Mouse (Mus musculus): ENCODE results near the gene Zfp867. TPM values are rescaled to one million over a fixed set of nuclear protein-coding genes. Genes with fewer than 3 reads are reported as not detected.

Zfp867 gene
- polyA plus RNA-seq, 1 experiment: 2.9 TPM

DNA sequence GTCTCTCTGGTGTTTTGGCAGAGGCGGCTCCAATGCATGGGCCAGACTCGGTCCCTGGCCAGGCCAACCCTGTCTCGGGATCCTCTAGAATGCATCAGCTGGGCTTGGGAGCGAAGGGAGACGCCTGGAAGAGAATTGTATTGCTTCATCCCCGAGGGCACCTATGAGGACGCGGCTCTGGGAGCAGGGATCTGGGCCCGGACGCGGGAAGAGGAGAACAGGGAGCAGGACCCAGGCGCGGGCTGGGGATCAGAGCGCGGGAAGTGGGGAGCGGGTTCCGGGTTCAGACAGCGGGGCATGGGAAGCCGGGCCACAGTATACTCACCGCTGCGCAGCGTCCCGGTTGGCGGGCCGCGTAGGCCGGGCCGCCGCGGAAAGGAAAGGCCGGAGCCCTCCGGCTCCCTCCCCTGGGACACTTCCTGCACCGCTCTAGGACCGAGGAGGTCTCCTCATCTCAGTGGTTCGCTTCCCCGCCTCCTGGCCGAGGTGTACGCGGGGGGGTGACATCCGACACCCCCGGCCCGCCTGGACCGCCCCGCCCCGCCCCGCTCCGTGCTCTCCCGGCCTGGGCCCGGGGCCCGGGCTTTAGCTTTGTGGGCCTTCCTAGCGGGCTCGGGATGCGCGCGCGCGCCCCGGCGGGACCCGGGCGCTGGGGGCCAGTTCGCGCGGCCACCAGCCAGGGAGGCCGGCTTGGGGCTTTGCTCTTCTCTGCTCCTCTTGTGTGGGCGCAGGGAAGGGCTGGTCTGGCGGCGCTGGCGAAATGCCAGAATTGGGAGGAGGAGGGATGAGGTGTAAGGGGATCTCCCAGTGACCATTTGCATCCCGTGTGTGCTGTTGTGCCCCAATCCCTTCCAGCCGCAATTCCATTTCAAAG is 33.8 kb upstream of the Zfp867 start:
- H3K27ac ChIP-seq (ENCODE audit: insufficient read depth, low read length): peak overlapping the region; percentile 1; the same call in 1 of the 2 replicates
- H3K4me3 ChIP-seq (ENCODE audit: insufficient read depth, low read length): peak overlapping the region; percentile 80
- TF ChIP-seq POLR2A (IDR thresholded peaks at IDR 0.05; ENCODE audit: extremely low read depth, insufficient read depth, low read length): 0 out of 2 replicates have a peak, but pooled peaks have one; percentile 18
- no peak for TF ChIP-seq CTCF (IDR thresholded peaks at IDR 0.05; ENCODE audit: extremely low read depth, insufficient read depth, low read length)
- H3K4me1 ChIP-seq (ENCODE audit: control insufficient read depth, insufficient read depth, low read length): 0 out of 2 replicates have a peak, but pooled peaks cover 2% of the 10 kb centered on the region

DNA sequence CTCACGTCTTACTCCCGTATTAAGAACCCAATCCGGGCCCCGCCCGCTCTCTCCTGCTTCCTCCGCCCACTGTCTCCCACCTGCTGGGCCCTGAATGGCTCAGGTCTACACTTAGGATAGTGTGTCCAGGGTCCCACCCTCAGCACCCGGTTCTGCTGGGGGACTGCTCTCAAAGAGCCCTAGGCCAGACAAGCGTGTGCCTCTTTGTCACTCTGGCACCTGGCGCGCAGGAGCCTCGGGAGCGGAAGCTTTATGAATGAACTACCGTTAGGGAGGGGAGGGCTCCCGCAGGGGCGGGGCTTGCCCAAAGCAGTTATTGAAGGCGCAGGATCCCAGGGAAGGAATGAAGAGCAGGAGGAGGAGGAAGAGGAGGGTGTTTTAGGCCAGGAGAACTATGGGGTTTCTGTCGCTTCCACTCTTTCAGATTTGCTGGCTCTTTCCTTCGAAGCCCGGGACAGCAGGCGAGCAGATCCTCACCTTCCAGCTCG is 33.1 kb upstream of the Zfp867 start:
- H3K4me1 ChIP-seq (ENCODE audit: control insufficient read depth, insufficient read depth, low read length): 0 out of 2 replicates have a peak, but pooled peaks cover 2% of the 10 kb centered on the region
- H3K4me3 ChIP-seq (ENCODE audit: insufficient read depth, low read length): peak overlapping the region; percentile 80
- TF ChIP-seq POLR2A (IDR thresholded peaks at IDR 0.05; ENCODE audit: extremely low read depth, insufficient read depth, low read length) (peak; percentile 62), CTCF (IDR thresholded peaks at IDR 0.05; ENCODE audit: extremely low read depth, insufficient read depth, low read length) (no peak)
- H3K27ac ChIP-seq (ENCODE audit: insufficient read depth, low read length): no peak overlapping the region

DNA sequence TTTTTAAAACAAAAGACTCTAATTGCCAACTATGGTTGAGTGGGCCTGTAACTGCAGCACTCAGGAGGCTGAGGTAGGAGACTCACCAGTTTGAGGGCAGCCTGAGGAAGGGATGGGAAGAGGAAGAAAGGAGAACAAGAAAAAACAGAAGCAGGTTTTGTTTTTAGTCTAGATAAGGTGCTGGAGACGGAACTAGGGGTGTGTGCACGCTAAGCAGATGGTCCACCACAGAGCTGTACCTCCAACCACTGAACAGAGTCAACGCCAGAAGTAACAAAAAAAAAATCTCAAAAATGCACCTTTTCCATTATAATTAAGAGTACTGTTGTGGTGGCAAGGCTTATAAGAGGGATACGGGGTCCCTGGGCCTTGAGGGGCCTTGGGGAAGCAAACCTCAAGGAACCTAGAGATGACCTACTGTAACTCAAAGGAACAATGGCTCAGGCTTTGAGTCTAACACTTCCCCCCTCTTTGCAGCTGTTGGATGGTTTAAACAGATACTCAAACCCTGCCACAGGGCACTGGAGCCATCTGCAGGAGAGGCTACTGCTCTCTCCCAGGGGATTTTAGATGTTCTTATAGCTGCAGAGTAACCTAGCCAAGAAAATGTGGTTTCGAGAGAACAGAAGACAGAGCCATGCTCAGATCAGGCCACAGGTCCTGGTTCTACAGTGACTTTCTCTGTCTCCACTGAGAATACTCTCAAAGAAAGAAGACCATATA is 29.9 kb upstream of the Zfp867 start:
- H3K27ac ChIP-seq (ENCODE audit: insufficient read depth, low read length): no peak overlapping the region
- H3K4me1 ChIP-seq (ENCODE audit: control insufficient read depth, insufficient read depth, low read length): peaks cover 4% of the 10 kb centered on the region; the same call in 1 of the 2 replicates
- TF ChIP-seq CTCF (IDR thresholded peaks at IDR 0.05; ENCODE audit: extremely low read depth, insufficient read depth, low read length) (no peak), POLR2A (IDR thresholded peaks at IDR 0.05; ENCODE audit: extremely low read depth, insufficient read depth, low read length) (no peak)

DNA sequence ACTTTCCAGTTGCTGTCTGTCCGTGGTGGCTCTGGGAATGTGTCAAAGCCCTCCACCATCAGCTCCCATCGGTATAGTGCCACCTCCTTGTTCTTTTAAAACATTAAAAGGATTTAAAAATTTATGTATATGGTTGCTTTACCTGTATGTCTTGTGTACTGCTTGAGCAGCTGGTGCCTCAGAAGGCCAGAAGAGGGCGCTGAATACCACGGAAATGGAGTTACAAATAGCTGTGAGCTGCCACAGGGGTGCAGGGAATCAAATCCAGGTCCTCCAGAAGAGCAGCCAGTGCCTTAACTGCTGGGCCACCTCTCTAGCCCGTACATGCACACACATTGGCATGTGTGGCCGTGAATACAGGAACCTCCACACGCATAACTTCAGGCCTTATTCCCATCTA is 25.5 kb upstream of the Zfp867 start:
- H3K27ac ChIP-seq (ENCODE audit: insufficient read depth, low read length): peak overlapping the region; percentile 9; the same call in 1 of the 2 replicates

More for the DNA sequence above, 29.9 kb upstream of the Zfp867 start:
- H3K4me3 ChIP-seq (ENCODE audit: insufficient read depth, low read length): no peak overlapping the region

DNA sequence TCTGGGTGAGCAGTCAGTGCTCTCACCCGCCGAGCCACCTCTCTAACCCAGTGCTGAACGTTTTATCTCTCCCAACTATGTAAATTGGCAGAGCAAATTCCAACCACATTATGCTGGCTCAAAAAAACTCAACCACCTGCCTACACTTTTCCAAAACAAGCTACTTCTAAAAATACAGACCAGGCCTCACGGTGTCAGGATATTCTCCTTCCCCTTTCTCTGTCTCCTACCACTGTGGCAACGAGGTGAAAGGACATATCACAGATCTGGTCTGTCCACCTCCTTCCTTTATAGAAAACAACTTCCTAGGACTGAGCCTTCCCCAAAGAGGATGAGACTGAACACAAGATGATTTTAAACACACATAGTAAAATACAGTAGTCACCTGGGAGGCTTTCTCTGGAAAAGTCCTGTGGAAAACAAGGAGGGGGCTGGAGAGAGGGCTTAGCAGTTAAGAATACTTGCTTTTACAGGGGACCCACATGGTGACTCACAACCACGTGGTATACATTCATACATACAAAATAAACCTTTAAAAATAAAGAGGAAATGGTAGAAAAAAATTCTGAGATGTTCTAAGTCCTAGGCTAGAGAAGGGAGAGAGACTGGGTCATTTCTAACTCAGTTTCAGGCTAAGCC is 24.5 kb upstream of the Zfp867 start:
- H3K4me3 ChIP-seq (ENCODE audit: insufficient read depth, low read length): no peak overlapping the region
- TF ChIP-seq POLR2A (IDR thresholded peaks at IDR 0.05; ENCODE audit: extremely low read depth, insufficient read depth, low read length): no peak
- no peak for TF ChIP-seq CTCF (IDR thresholded peaks at IDR 0.05; ENCODE audit: extremely low read depth, insufficient read depth, low read length)
- peak overlapping the region; percentile 44; the same call in 1 of the 2 replicates for H3K27ac ChIP-seq (ENCODE audit: insufficient read depth, low read length)
- peaks cover 6% of the 10 kb centered on the region for H3K4me1 ChIP-seq (ENCODE audit: control insufficient read depth, insufficient read depth, low read length)

More for the DNA sequence above, 25.5 kb upstream of the Zfp867 start:
- TF ChIP-seq CTCF (IDR thresholded peaks at IDR 0.05; ENCODE audit: extremely low read depth, insufficient read depth, low read length) (no peak), POLR2A (IDR thresholded peaks at IDR 0.05; ENCODE audit: extremely low read depth, insufficient read depth, low read length) (no peak)
- peaks cover 6% of the 10 kb centered on the region for H3K4me1 ChIP-seq (ENCODE audit: control insufficient read depth, insufficient read depth, low read length)
- no peak overlapping the region for H3K4me3 ChIP-seq (ENCODE audit: insufficient read depth, low read length)

DNA sequence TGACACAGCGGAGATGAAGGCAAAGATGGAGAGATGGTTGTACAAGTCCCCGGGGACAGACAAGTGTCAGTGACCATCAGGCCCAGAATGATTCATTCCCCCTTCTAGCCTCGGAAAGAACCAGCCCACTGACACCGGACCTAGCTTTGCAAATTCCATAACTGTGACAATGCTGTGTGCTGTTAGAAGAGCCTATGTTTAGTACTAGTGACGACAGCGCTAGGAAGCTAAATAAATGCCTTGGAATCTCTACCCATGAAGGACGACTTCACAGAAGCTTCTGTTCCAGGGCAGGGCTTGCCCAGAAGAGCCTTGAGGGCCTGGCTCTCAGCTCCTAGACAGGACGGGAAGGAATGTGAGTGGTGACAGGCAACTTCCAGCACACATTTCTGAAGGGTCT is 13.9 kb upstream of the Zfp867 start:
- TF ChIP-seq CTCF (IDR thresholded peaks at IDR 0.05; ENCODE audit: extremely low read depth, insufficient read depth, low read length): no peak
- no peak for TF ChIP-seq POLR2A (IDR thresholded peaks at IDR 0.05; ENCODE audit: extremely low read depth, insufficient read depth, low read length)
- 0 out of 2 replicates have a peak overlapping the region, but pooled peaks have one; percentile 22 for H3K27ac ChIP-seq (ENCODE audit: insufficient read depth, low read length)
- peaks cover 3% of the 10 kb centered on the region; the same call in 1 of the 2 replicates for H3K4me1 ChIP-seq (ENCODE audit: control insufficient read depth, insufficient read depth, low read length)
- H3K4me3 ChIP-seq (ENCODE audit: insufficient read depth, low read length): no peak overlapping the region

DNA sequence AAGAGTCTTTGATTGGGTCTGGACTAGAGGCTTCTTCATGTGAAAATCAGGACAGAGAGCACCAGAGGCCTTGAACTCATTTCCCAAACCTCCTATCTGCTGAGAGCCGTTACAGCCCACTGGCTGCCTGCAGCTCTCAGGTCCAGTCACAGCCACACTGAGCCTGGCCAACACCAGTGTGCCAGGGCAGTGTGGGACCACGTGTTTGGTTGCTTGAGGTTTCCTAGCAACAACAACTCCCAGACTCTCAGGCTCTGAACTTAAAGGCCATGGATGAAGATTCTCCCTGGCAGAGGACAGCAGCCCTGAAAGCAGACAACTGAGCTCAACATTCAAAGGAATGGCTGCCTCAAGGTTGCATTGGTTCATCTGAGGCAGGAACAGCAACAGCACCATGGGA is 13.4 kb upstream of the Zfp867 start:
- no peak overlapping the region for H3K4me3 ChIP-seq (ENCODE audit: insufficient read depth, low read length)
- no peak overlapping the region for H3K27ac ChIP-seq (ENCODE audit: insufficient read depth, low read length)
- H3K4me1 ChIP-seq (ENCODE audit: control insufficient read depth, insufficient read depth, low read length): peaks cover 3% of the 10 kb centered on the region; the same call in 1 of the 2 replicates
- TF ChIP-seq CTCF (IDR thresholded peaks at IDR 0.05; ENCODE audit: extremely low read depth, insufficient read depth, low read length): no peak
- TF ChIP-seq POLR2A (IDR thresholded peaks at IDR 0.05; ENCODE audit: extremely low read depth, insufficient read depth, low read length): no peak

DNA sequence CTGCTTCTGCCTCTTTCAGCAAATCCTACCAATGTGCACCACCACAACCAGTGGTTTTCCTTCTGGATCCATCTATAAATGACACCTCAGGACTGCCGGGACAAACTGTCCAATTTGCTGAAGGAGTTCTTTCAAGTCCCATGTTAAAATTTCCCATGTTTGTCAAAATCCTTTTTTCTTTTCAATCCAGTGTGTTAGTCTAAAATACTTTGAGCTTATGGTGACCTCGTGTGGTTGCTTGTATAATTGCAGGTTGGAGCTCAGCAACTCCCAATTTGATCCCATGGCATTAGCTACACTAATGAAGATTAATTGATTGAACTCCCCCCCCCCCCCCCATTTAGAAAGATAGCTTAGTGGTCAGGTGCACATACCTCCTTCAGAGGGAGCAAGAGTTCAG is 10.9 kb upstream of the Zfp867 start:
- Histone ChIP-seq H3K4me3 (ENCODE audit: insufficient read depth, low read length) (no peak overlapping the region), H3K4me1 (ENCODE audit: control insufficient read depth, insufficient read depth, low read length) (peaks cover 3% of the 10 kb centered on the region; the same call in 1 of the 2 replicates), H3K27ac (ENCODE audit: insufficient read depth, low read length) (no peak overlapping the region)
- TF ChIP-seq POLR2A (IDR thresholded peaks at IDR 0.05; ENCODE audit: extremely low read depth, insufficient read depth, low read length): no peak
- peak; percentile 39; the same call in 1 of the 2 replicates for TF ChIP-seq CTCF (IDR thresholded peaks at IDR 0.05; ENCODE audit: extremely low read depth, insufficient read depth, low read length)

DNA sequence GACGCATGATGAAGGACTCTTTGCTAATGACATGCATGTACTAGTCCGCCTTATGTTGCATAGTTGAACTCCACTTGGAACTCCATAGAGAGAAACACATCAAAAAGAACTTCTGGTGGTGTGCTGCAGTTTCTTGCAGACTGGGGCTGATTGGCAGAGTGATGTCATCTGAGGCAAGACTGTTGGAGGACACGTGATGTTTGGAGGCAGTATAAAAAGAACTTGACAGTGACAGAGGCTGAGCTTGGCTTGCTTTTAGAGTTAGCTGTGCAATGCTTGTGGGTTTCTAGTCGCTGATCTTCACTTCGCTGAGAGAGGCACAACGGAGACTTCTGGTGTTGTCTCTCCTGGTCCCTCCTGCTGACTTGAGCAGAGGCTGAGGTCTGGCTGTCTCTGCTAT is 5.0 kb upstream of the Zfp867 start:
- TF ChIP-seq CTCF (IDR thresholded peaks at IDR 0.05; ENCODE audit: extremely low read depth, insufficient read depth, low read length) (no peak), POLR2A (IDR thresholded peaks at IDR 0.05; ENCODE audit: extremely low read depth, insufficient read depth, low read length) (no peak)
- H3K27ac ChIP-seq (ENCODE audit: insufficient read depth, low read length): no peak overlapping the region
- H3K4me3 ChIP-seq (ENCODE audit: insufficient read depth, low read length): no peak overlapping the region
- H3K4me1 ChIP-seq (ENCODE audit: control insufficient read depth, insufficient read depth, low read length): no peaks in the 10 kb centered on the region
